Mouse (Mus musculus) liver, embryonic 13.5 days (tissue): ENCODE measurements around the gene Irf2bpl. TPM values are rescaled to one million over a fixed set of nuclear protein-coding genes. Genes with fewer than 3 reads are reported as not detected.

Experiments
- ATAC-seq: fragments of 200-750 bp; cut with Nextera tagmentation; 2 replicates; pipeline ENCODE4 v1.8.0; 2017; ENCODE audit warnings: low read depth, mild to moderate bottlenecking, moderate number of reproducible peaks, moderate library complexity
- DNase-seq: peaks from one replicate; pipeline ENCODE4 v3.0.0; 2022
- H3K27ac ChIP-seq: fragments of 300-500 bp; sonication (generic); 2 replicates; pipeline ENCODE4 v1.5.1; 2015; ENCODE audit warnings: moderate library complexity, mild to moderate bottlenecking, inconsistent platforms
- H3K27me3 ChIP-seq: fragments of 300-500 bp; sonication (generic); 2 replicates; pipeline ENCODE4 v1.6.1; 2015; ENCODE audit warnings: mild to moderate bottlenecking, inconsistent platforms
- H3K36me3 ChIP-seq: fragments of 300-500 bp; sonication (generic); 2 replicates; pipeline ENCODE4 v1.6.1; 2015; ENCODE audit warnings: mild to moderate bottlenecking, inconsistent platforms
- H3K4me1 ChIP-seq: fragments of 300-500 bp; sonication (generic); replicated peaks from 2 replicates; pipeline ENCODE4 v1.6.1; 2015; ENCODE audit warnings: inconsistent platforms
- H3K4me2 ChIP-seq: fragments of 300-500 bp; sonication (generic); 2 replicates; pipeline ENCODE4 v1.6.1; 2015; ENCODE audit warnings: inconsistent platforms, mild to moderate bottlenecking, moderate library complexity
- H3K4me3 ChIP-seq: fragments of 300-500 bp; sonication (generic); replicated peaks from 2 replicates; pipeline ENCODE4 v1.5.1; 2015; ENCODE audit warnings: mild to moderate bottlenecking, inconsistent platforms
- H3K9ac ChIP-seq: fragments of 300-500 bp; sonication (generic); 2 replicates; pipeline ENCODE4 v1.6.1; 2015; ENCODE audit warnings: mild to moderate bottlenecking, inconsistent platforms
- H3K9me3 ChIP-seq: fragments of 300-500 bp; sonication (generic); replicated peaks from 2 replicates; pipeline ENCODE4 v1.6.1; 2016; ENCODE audit warnings: inconsistent platforms
- WGBS: fragments of 180-500 bp; shearing (Covaris S2); methylation state at CpG from one replicate; pipeline ENCODE4 v1.1.7; 2015; ENCODE audit not compliant: insufficient replicate concordance; 5-methylcytosine and 5-hydroxymethylcytosine counted together
- polyA plus RNA-seq: library from polyadenylated mRNA; unstranded; fragments of >200 nt; fragmentation: Nextera tagmentation; extraction: Ambion mirVana; gene quantifications from 2 replicates; pipeline ENCODE4 v1.2.1, GENCODE M21; 2015

The Irf2bpl gene
- polyA plus RNA-seq, 1 experiment from 2014 or later = 2.8 TPM

DNA sequence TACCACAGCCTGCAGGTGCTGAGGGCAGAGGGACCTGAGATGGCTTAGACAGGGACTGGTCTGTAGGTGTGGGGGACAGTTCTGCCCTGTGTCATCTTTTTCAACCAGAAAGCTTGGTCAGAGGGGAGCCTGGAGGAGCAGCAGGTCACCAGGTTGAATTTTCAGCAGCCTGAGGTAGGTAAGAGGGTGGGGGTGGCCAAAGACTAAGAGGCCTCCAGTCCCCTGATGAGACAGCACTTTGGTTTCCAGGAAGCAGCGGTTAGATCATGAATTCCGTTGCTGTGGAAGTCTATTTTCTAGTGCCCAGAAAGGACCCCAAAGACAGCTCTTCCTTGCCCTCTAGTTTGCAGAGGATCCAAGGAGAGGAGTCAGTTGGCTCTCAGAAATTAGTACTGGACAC is 29.8 kb upstream of the Irf2bpl start:
- WGBS = 21% methylated on average over 2 of the region's 2 CpGs
- DNase-seq = no peak
- H3K36me3 ChIP-seq = no peaks in the 10 kb centered on the region
- ATAC-seq = peak; percentile 32; the same call in 1 of the 2 replicates
- H3K4me2 ChIP-seq = peak overlapping the region; percentile 23
- H3K9ac ChIP-seq = no peak overlapping the region
- H3K4me1 ChIP-seq = peaks cover 42% of the 10 kb centered on the region
- H3K27ac ChIP-seq = peak overlapping the region; percentile 41
- H3K4me3 ChIP-seq = no peak overlapping the region
- no peaks in the 10 kb centered on the region for H3K9me3 ChIP-seq
- peaks cover 10% of the 10 kb centered on the region for H3K27me3 ChIP-seq

DNA sequence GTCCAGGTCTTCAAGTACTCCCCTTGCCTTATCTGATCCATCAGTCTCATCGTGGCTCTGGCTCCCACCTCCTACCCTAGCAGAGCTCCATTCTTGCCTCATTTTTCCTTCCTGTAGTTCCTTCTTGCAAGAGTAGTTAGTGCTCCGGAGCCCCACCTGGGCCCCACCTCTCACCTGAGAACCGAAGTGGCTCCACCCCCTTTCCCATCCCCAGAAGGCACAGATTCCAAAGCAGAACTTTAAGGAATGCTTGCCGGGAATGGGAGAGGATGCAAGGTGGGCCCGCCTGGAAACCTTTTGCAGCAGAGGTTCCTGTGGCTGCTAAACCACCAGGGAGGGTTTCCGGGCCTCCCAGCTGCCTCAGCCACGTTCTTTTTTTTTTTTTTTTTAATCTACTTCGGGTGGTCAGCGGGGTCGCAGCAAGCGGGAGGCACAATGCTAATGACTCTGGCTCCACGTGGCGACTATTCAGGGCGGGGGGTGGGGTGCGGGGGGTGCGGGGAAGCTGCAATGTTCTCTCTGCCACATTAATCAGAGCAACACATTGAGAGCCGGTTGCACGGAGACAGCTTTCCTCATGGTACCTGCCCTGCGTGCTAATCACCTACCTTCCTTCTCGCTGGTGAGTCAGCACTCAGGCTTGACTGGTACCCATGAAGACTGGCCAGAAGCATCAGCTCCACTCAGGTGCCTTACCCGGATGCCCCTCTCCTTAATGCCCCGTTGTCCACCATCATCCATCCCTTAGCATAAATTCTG is 27.9 kb upstream of the Irf2bpl start:
- peaks cover 27% of the 10 kb centered on the region for H3K4me1 ChIP-seq
- no peak overlapping the region for H3K9ac ChIP-seq
- H3K4me2 ChIP-seq = no peak overlapping the region
- no peak overlapping the region for H3K4me3 ChIP-seq
- peaks cover 10% of the 10 kb centered on the region for H3K27me3 ChIP-seq
- H3K9me3 ChIP-seq = no peaks in the 10 kb centered on the region
- WGBS = 7% methylated on average over 22 of the region's 22 CpGs
- H3K27ac ChIP-seq = no peak overlapping the region
- no peaks in the 10 kb centered on the region for H3K36me3 ChIP-seq
- DNase-seq (no peak), ATAC-seq (no peak)

- Histone ChIP-seq H3K4me3 (no peak overlapping the region), H3K9ac (no peak overlapping the region), H3K36me3 (no peaks in the 10 kb centered on the region), H3K27ac (no peak overlapping the region), H3K4me1 (peaks cover 27% of the 10 kb centered on the region), H3K4me2 (no peak overlapping the region), H3K27me3 (peaks cover 10% of the 10 kb centered on the region), H3K9me3 (no peaks in the 10 kb centered on the region)
- no peak for DNase-seq
- 68% methylated on average over 10 of the region's 10 CpGs for WGBS
- ATAC-seq = no peak
Measured at GRCm38 (mm10) chr12:86911482-86911931, 26.9 kb upstream of the Irf2bpl start.

DNA sequence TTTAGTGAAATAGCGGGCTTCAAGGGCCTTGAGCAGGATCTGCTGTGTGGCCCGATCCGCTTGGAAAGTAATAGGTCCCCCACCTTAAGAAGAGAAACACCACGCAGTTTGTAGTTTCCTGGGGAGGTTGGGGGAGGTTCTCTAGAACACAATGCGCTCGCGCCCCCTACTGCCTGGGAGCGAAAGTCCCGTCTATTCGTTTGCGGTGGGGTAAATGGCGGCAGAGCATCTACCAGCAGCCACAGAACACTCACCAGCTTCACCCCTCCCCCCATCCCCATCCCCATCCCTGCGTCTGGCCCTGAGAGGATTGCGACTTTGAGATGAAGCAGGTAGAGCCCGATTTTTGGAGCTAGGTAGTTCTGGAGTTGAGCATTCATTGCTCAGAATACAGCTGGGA is 21.8 kb upstream of the Irf2bpl start:
- peak; percentile 63 for DNase-seq
- WGBS = 3% methylated on average over 15 of the region's 15 CpGs
- Histone ChIP-seq H3K9me3 (no peaks in the 10 kb centered on the region), H3K4me3 (no peak overlapping the region), H3K4me2 (no peak overlapping the region), H3K27ac (no peak overlapping the region), H3K27me3 (peaks cover under 1% of the 10 kb centered on the region; the same call in 1 of the 2 replicates), H3K36me3 (no peaks in the 10 kb centered on the region), H3K9ac (no peak overlapping the region), H3K4me1 (peaks cover 10% of the 10 kb centered on the region)
- peak; percentile 53 for ATAC-seq

- peak; percentile 28; the same call in 1 of the 2 replicates for ATAC-seq
- no peaks in the 10 kb centered on the region for H3K9me3 ChIP-seq
- H3K27me3 ChIP-seq = no peaks in the 10 kb centered on the region
- H3K4me1 ChIP-seq = peaks cover 10% of the 10 kb centered on the region
- H3K4me3 ChIP-seq = no peak overlapping the region
- 63% methylated on average over 7 of the region's 7 CpGs for WGBS
- H3K9ac ChIP-seq = no peak overlapping the region
- no peak overlapping the region for H3K4me2 ChIP-seq
- H3K27ac ChIP-seq = no peak overlapping the region
- DNase-seq = no peak
- no peaks in the 10 kb centered on the region for H3K36me3 ChIP-seq
Measured at GRCm38 (mm10) chr12:86905876-86906275, 21.3 kb upstream of the Irf2bpl start.

DNA sequence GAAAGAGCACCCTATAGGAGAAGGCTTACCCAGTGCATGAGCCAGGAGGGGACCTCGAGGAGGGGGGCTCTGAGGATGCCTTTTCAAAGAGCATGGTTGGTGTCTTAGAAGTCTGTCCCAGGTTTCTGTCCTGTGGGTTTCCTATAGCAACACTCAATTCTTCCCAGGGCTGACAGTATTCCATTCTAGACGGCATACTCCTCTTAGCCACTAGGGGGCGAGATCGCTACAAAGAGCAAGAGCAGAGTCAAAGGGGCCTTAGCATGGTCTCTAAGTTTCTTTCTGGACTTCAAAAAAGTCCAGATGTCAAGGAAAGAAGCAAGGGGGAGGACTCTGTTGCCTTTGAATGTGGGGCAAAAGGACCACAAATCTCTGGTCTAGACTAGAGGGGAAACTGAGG is 20.6 kb upstream of the Irf2bpl start:
- Histone ChIP-seq H3K27ac (no peak overlapping the region), H3K36me3 (no peaks in the 10 kb centered on the region), H3K27me3 (no peaks in the 10 kb centered on the region), H3K9ac (no peak overlapping the region), H3K4me3 (no peak overlapping the region), H3K9me3 (no peaks in the 10 kb centered on the region), H3K4me1 (peaks cover 13% of the 10 kb centered on the region), H3K4me2 (no peak overlapping the region)
- 4% methylated on average over 4 of the region's 4 CpGs for WGBS
- ATAC-seq (0 out of 2 replicates have a peak, but pooled peaks have one; percentile 5), DNase-seq (no peak)

DNA sequence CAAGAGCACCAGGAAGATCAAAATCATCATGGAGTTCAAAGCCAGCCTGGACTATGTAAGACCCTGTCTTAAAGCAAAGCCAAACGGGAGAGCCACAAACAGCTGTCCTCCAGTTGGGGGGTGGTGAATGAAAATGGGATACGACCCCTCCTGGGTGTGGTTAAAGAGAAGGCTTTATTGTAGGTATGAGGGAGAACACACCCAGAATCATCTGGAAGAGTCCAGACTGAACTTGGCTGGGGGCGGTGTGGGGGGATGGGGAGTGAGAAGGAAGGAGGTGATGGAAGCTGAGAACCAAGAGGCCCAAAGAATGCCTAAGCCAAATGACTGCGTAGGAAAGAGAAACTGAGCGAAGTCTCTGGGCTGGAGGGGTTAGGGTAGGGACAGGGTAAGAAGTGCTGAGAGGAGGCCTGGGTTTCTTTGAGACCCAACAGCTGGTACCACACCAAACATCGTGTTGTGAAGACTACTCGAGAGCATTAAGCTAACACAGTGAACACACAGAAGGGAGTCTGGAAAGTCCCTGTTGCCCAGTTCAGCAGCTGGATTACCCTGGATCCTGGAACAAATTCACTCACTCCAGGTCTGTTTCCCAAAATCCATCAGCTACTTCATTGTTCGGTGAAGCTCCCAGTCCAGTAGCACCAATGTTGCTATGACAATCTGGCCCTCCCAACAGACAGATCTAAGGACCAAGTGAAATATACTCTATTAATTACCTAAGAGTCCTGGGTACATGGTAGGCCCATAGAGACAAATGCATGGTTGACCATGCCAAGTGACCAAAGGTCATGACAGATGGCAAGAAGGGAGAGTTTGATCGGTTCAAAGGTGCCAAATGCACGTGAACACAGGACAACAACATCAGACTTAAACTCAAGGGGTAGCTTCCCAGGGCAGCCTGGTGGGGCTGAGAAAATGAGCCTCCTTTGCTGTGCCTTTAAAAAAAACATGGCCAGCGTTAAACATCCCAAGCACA is 19.5 kb upstream of the Irf2bpl start:
- DNase-seq = no peak
- Histone ChIP-seq H3K27ac (no peak overlapping the region), H3K4me1 (peaks cover 19% of the 10 kb centered on the region), H3K4me3 (no peak overlapping the region), H3K36me3 (no peaks in the 10 kb centered on the region), H3K27me3 (no peaks in the 10 kb centered on the region), H3K9me3 (no peaks in the 10 kb centered on the region), H3K9ac (no peak overlapping the region), H3K4me2 (no peak overlapping the region)
- ATAC-seq = no peak
- 74% methylated on average over 11 of the region's 11 CpGs for WGBS

- no peak overlapping the region; the same call in 1 of the 2 replicates for H3K27ac ChIP-seq
- no peak overlapping the region for H3K4me3 ChIP-seq
- H3K27me3 ChIP-seq = no peaks in the 10 kb centered on the region
- 71% methylated on average over 11 of the region's 11 CpGs for WGBS
- H3K9ac ChIP-seq = no peak overlapping the region
- peaks cover 51% of the 10 kb centered on the region for H3K4me1 ChIP-seq
- no peak for DNase-seq
- H3K4me2 ChIP-seq = no peak overlapping the region
- no peaks in the 10 kb centered on the region for H3K36me3 ChIP-seq
- no peak for ATAC-seq
- no peaks in the 10 kb centered on the region for H3K9me3 ChIP-seq
Measured at GRCm38 (mm10) chr12:86899461-86900179, 15.0 kb upstream of the Irf2bpl start.

GRCm38 (mm10) chr12:86898448-86898847 is 13.8 kb upstream of the Irf2bpl start:
- Histone ChIP-seq H3K4me3 (no peak overlapping the region), H3K4me1 (peaks cover 58% of the 10 kb centered on the region), H3K27me3 (no peaks in the 10 kb centered on the region), H3K9ac (no peak overlapping the region), H3K4me2 (no peak overlapping the region), H3K9me3 (no peaks in the 10 kb centered on the region), H3K36me3 (no peaks in the 10 kb centered on the region), H3K27ac (no peak overlapping the region)
- no peak for ATAC-seq
- WGBS = 67% methylated on average over 3 of the region's 3 CpGs
- DNase-seq = no peak

- Histone ChIP-seq H3K9ac (no peak overlapping the region), H3K4me1 (peaks cover 65% of the 10 kb centered on the region), H3K4me2 (no peak overlapping the region), H3K27ac (peak overlapping the region; percentile 31; the same call in 1 of the 2 replicates), H3K36me3 (no peaks in the 10 kb centered on the region), H3K4me3 (no peak overlapping the region), H3K27me3 (no peaks in the 10 kb centered on the region), H3K9me3 (no peaks in the 10 kb centered on the region)
- no peak for ATAC-seq
- DNase-seq = no peak
- 76% methylated on average over 7 of the region's 7 CpGs for WGBS
Measured at GRCm38 (mm10) chr12:86897769-86898273, 13.2 kb upstream of the Irf2bpl start.
